Mouse (Mus musculus) spleen, adult 2 months (tissue): ENCODE measurements around the gene Gpr65.

ENCODE experiments used
- CTCF ChIP-seq: fragments of 200-500 bp; IDR thresholded peaks from 2 replicates; pipeline ENCODE4 v1.5.1; 2011; ENCODE audit warnings: mild to moderate bottlenecking, inconsistent platforms; ENCODE audit not compliant: insufficient read depth, insufficient read length, insufficient replicate concordance; ENCODE audit errors: extremely low read depth
- POLR2A ChIP-seq: fragments of 200-500 bp; IDR thresholded peaks from 2 replicates; pipeline ENCODE4 v1.6.1; 2011; ENCODE audit warnings: low read depth, low read length, inconsistent platforms

DNA sequence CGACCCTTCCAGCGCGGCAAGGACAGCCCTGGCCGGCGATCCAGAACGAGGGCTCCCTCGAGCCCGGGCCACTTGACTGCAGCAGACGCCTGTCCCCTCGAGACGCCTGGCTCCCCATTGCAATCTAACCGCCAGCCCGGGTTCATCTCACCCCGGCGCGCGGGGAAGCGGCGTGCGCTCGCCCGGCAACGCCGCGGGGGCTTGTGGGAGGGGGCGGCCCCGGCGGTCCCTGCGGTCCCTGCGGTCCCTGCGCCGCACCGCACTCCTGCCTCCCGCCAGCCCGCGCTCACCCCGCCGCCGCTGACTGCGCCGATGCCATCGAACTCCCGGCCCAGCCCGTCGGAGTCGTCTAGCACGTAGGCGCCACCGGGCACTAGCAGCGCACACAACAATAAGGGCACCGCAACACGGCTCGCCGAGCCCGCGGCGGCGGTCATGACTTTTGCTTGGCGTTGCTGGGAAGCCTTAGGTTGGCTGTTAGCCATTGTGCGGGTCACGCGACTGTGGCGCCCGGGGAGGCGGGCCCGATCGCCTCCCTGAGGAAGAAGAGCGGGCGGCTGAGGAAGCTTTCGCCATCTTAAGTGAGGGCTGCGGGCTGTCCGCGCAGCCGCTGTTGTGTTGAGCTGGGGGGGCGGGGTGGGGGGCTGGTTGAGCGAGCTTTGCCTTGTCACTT is 9.5 kb upstream of the Gpr65 start, which contains the start of gene Galc:
- TF ChIP-seq POLR2A (no peak), CTCF (no peak)
